Mouse (Mus musculus) adrenal gland, adult (tissue): ENCODE measurements around the gene Syce3.
A peak's percentile ranks its signal among the peaks of the same experiment; 100 is the strongest.

Experiments
- DNase-seq, 2 experiments: peaks; one replicate each; pipeline ENCODE4 v3.0.0; 2022 to 2023; ENCODE audit warnings: low spot score in 1 of 2; ENCODE audit not compliant: inconsistent age in 2 of 2

Syce3 gene

GRCm38 (mm10) chr15:89424621-89425020, 14.3 kb upstream of the Syce3 start:
- no peak for DNase-seq

DNA sequence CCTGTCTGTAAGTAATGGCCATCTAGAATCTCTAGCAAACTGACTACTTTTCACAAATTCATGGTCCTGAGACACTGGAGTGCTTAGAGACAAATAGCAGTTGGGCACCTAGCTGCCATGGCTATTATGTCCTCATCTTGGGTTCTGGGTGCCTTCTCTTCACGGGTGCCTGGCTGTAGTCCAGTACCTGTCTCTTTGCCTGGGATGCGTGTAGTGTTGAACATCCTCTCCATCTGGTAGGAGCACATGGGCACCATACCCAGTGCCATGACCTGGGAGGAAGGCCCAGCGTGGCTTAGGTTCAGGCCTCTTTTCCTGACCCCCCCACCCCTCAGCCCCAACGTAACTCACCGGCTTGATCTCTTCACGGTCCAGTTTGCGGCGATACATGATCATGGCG, 11.6 kb upstream of the Syce3 start:
- no peak for DNase-seq

- DNase-seq, result no peak
Observed at GRCm38 (mm10) chr15:89415282-89415681, 5.0 kb upstream of the Syce3 start.

- DNase-seq, result no peak
Observed at GRCm38 (mm10) chr15:89406691-89407090, 3.6 kb downstream of the Syce3 start.

GRCm38 (mm10) chr15:89404831-89405623, 5.3 kb downstream of the Syce3 start:
- DNase-seq, result no peak

GRCm38 (mm10) chr15:89402471-89402870, 7.8 kb downstream of the Syce3 start:
- DNase-seq, result no peak

DNA sequence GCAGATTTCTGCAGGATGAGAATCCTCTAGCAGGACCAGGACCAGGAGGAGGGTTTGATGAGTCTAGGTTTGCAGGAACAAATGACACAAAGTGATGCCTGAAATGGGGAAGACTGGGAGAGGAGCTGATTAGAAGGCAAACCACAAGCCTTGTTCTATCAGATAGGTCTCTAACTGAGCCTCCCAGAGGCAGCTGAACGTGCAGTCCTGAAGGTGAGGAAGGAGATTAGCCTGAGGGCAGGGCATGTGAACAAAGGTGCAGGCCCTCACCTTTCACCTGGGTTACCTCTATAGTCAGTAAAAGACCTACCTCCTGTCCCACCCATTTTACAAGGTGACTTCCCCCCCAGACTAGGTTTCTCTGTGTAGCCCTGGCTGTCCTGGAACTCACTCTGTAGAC, 10.6 kb downstream of the Syce3 start:
- no peak for DNase-seq

- DNase-seq, result no peak
Observed at GRCm38 (mm10) chr15:89398146-89398545, 12.2 kb downstream of the Syce3 start.

GRCm38 (mm10) chr15:89396883-89397282, 13.4 kb downstream of the Syce3 start:
- DNase-seq, result no peak

GRCm38 (mm10) chr15:89390081-89390480, 20.2 kb downstream of the Syce3 start:
- DNase-seq, result no peak

- DNase-seq, result no peak
Observed at GRCm38 (mm10) chr15:89387127-89387526, 23.2 kb downstream of the Syce3 start.

- DNase-seq, result no peak
Observed at GRCm38 (mm10) chr15:89384617-89385016, 25.7 kb downstream of the Syce3 start, which contains the start of gene Klhdc7b. Gene Klhdc7b (plus strand): TSS chr15:89384917.

DNA sequence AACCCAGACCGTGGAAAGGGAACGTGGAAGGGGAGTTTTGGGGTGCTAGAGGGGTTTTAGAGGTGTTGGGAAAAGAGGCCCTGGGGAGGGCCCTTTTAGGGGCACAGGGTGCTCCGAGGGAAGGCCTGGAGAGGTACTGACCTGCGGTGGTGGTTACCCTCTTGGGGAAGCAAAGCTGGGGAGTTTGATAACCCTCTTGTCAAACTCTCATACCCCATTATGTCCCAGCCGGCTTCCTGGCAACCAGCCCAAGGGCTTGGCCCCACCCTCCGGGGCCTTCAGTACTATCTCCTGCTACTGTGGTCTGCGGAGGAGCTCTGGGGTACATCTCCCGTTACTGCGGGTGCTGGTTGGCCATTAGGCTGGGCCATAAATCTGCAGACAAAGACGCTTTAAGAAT, 30.9 kb downstream of the Syce3 start:
- DNase-seq, result peak in 1 of 2 experiments; percentile 42

DNA sequence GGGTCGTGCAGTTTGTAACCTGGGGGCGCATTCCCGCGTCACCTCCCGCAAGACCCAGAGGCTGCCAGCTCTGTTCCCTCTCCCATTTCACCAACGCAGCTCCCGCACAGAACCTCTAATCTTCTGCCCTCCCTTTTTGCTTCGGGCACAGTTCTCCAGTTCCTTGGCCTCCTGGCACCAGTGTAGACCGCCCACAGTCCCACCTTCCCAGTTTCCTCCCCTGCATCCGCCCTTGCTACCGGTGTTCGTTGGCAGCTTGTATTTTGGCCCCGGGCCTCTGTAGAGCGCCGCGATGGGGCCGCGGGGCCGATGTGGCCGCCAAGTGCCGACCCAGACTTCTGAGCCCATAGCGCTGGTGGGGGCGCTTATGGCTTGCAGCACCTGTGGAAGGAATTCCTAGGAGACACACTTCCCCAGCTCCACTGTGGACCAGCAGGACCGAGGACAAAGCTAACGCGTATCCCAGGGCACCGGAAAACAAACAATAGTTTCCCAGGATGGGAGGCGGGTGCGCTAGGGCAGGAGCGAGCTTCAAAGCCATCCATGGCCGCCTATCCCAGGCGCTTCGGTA, 31.4 kb downstream of the Syce3 start, which contains the start of gene Odf3b:
TSS of gene Odf3b (minus strand) at position 452 of the 571 bp plus-strand sequence.
- peak; percentile 19 to 56 for DNase-seq

GRCm38 (mm10) chr15:89377938-89378828, 32.1 kb downstream of the Syce3 start:
- DNase-seq, result no peak

DNA sequence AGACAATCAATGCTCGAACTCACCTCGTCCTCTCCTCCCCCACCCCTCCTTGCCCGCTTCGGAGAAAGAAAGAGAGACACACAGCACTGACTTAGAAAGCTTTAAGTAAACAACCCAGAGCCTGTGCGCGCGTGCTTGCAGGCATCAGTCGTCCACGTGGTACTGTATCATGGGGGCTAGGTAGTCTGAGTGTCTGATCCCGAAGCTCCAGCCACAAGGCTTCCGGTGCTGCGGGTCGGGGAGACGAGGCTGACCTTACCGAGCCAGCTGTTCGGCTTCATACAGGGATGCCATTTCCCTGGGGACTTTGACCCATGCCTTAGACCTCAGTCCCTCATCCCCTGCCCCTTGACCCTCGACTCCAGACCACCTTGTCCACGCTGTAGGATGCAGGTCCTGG, 32.9 kb downstream of the Syce3 start:
- peak in 1 of 2 experiments; percentile 19 for DNase-seq

DNA sequence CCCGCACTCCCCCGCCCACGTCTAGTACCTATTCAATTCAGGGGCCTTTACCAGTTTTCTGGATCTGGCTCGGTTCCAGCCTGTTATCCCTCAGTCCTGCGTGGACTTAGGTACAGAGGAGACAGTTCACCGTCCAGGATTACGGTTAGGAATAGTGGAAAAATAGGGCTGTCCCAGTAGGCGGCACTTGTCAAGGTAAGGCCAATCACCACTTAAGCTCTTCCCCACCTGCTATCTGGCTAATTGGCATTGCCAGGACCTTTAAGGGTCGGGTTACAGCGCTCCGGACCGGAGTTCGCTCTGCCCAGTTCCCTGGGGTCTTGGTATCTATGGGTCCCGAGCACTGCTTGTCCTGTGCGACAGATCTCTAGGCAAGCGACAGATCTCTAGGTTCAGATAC, 33.3 kb downstream of the Syce3 start, which contains the start of gene Tymp:
TSS of gene Tymp (minus strand) at position 83 of the 400 bp plus-strand sequence.
- DNase-seq, result peak in 1 of 2 experiments; percentile 24

- DNase-seq, result peak in 1 of 2 experiments; percentile 20
Observed at GRCm38 (mm10) chr15:89376040-89376439, 34.3 kb downstream of the Syce3 start.

DNA sequence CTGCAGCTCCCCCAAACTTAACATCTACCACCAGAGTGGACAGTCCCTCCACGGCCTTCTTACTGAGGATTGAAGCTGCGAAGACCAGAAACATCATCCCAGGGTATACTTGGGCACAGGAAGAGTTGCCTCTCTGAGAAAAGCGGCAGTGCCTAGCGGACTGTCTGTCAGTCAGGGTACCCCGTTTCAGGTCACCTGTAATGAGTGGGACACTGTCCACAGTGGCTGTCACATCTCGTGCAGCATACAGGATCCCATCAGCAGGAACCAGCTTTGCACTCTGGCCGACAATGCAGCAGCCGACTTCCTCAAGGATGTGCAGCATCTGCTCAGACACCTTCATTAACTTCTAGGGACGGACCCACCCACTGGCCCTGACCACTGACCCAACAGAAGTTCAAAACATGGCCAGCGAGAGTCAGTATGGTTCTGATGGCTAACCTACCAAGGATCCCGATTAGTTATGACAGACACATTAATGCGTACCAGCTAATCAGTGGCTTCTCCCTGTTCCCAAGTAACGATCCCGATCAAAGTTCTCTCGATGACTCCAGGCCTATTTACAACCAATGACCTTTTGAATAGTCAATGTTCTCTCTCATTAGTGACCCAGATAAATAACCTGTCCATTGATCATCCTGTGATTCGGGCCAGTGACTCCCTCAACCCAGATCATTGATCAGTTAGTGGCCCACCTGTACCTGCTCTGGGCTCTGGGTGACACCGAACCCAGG, 35.3 kb downstream of the Syce3 start:
- peak in 1 of 2 experiments; percentile 36 for DNase-seq

- DNase-seq, result no peak
Observed at GRCm38 (mm10) chr15:89374340-89374739, 36.0 kb downstream of the Syce3 start.
